Mouse (Mus musculus) layer of hippocampus, adult 2 months (tissue): Measurements from ENCODE around the gene Lpar1. TPM values are rescaled to one million over a fixed set of nuclear protein-coding genes. Genes with fewer than 3 reads are reported as not detected.

Experiments
- DNase-seq, 2 experiments: peaks; one replicate each; pipeline ENCODE4 v3.0.0; 2022; ENCODE audit warnings: low spot score in 2 of 2
- H3K27ac ChIP-seq: fragments of 200-600 bp; 2 replicates; pipeline ENCODE4 v1.8.1; 2022
- H3K4me3 ChIP-seq: fragments of 200-600 bp; 2 replicates; pipeline ENCODE4 v1.8.1; 2022; ENCODE audit warnings: mild to moderate bottlenecking
- CTCF ChIP-seq: fragments of 200-600 bp; conservative IDR thresholded peaks from 2 replicates; pipeline ENCODE4 v1.8.1; 2022; ENCODE audit warnings: antibody characterized with exemption, mild to moderate bottlenecking, moderate library complexity
- total RNA-seq, 2 experiments: library from RNA; stranded (reverse); gene quantifications; 2 replicates each; pipeline ENCODE4 v1.2.3; 2021

Gene Lpar1
- total RNA-seq, 2 experiments from 2014 or later = 15.2 to 17.3 TPM

DNA sequence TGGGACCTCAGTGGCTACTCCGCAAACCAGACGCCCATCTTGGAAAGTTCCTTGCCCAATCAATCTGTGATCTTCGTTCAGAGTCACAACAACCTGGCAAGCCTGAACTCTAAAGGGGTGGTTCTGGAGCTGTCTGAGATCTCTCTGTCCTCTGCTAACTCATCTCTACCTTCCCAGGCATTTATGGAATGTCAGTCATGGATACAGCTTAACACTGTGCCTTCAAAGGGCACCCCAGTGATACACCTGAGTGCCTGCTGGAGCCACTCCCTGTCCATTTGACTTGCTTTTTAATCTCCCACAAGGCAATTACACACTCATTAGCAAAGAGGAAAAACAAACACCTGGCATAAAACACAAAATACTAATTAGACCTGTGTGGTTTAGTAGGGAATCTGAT, 62.0 kb downstream of the Lpar1 start:
- no peak overlapping the region for H3K4me3 ChIP-seq
- no peak overlapping the region for H3K27ac ChIP-seq
- no peak for DNase-seq
- no peak for TF ChIP-seq CTCF

DNA sequence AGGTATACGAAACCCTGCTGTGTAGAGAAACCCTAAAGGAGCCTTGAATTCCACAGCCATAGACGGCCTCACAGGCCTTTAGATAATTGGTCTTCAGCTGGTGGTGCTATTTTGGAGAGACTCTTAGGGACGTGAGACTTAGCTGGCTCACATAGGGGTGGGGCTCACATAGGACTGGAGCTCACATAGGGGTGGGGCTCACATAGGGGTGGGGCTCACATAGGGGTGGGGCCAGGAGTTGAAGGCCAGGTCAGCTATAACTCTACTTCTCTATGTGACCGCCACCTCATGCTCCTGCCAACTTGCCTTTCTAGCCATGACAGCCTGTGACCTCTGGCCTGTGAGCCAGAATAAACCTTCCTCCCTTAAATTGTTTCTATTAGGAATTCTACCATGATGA, 63.3 kb downstream of the Lpar1 start:
- H3K4me3 ChIP-seq = no peak overlapping the region
- no peak for DNase-seq
- TF ChIP-seq CTCF = no peak
- no peak overlapping the region for H3K27ac ChIP-seq

DNA sequence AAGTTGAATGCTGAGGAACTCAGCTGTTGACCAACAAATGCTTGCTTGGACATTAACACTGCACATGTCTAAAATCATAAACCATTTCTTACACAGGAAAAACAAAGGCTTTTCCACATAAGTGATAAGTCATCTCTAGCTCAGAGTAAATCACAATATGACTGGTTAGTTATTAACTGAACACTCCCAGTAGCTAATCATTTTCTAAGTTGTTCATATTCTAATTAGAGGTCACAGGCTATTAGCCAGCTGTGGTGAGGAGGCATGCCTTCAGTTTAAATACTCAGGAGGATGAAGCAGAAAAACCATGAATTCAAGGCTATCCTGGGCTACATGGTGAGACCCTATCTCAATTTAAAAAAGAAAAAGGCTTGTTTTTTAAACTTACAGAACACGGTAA, 75.1 kb downstream of the Lpar1 start:
- no peak for TF ChIP-seq CTCF
- no peak overlapping the region for H3K27ac ChIP-seq
- no peak for DNase-seq
- H3K4me3 ChIP-seq = no peak overlapping the region

GRCm38 (mm10) chr4:58477691-58478090, 76.0 kb downstream of the Lpar1 start:
- Histone ChIP-seq H3K27ac (peak overlapping the region; percentile 43; the same call in 1 of the 2 replicates), H3K4me3 (no peak overlapping the region)
- no peak for TF ChIP-seq CTCF
- peak; percentile 23 to 57 for DNase-seq

DNA sequence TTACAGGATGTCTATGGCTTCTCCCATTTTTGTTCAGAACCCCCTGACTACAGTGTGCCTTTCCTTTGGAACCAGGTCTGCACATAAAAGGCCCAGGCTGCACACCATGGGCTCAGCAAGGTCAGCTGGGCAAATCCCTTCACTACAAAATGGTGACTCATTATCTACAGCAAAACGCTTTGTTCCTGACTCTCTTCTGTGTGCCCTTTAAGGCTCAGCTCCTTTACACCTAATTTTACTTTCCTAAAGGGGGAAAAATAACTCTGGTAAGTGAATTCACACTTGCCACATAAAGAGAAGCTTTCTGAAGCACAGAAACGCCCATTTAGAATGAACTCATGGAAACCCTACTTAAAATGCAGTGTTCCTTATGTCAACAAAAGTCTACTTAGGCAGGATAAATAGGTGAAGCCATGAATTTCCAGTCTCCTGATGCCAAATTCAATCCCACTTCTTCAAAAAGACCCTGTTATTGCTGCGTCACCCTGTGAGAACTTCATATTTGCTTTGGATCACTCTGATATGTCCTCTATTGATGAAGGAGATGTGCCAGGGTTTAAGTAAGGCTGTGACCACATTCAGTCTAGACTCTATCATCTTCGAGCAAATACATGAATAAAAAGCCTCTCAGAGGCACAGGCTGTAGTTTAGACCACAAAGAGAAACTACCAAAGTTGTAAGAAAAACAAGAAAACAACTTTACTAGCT, 82.3 kb downstream of the Lpar1 start:
- no peak for TF ChIP-seq CTCF
- no peak for DNase-seq

DNA sequence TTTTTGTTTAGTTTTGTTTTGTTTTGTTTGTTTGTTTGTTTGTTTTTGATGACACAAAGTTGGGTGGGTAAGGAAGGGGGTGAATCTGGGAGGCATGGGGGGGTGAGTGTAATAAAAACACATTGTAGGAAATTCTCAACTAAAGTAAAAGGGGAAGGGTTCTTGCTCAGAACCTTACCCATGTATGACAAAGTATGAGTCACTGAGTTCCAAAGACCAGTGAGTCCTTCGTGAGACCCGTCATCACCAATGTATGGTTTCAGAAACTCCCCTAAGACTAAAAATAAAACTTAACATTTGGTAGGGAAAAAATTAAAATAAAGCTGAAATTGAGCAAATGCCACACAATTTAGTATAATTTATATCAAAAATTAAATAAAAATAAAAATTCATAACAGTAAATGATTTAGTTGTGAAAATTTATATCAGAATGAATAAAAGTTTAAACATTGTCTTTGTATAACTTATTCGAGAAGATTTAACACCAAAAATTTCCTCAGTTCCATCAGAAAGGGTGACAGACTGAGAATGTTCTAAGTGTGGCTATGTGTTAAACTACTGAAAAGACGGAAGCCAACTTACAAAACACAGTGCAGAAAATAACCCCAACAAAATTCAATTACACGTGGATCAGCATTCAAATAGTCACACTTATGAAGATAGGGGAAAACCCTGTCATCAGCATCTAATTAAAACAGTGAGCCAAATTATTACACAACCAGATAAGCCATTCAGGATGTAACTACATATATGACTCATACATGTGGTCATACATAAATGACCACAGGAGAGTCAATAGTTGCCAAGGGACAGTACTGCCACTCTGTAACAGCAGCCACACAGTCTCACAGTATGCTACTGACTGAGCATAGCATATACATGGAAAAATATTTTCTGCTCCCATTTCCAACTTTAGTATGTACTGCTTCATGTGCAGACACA, 83.8 kb downstream of the Lpar1 start:
- H3K4me3 ChIP-seq = no peak overlapping the region
- no peak overlapping the region for H3K27ac ChIP-seq
- no peak for DNase-seq
- no peak for TF ChIP-seq CTCF

More for the DNA sequence above, 82.3 kb downstream of the Lpar1 start:
- H3K4me3 ChIP-seq = no peak overlapping the region
- no peak overlapping the region for H3K27ac ChIP-seq

- Histone ChIP-seq H3K27ac (no peak overlapping the region), H3K4me3 (no peak overlapping the region)
- TF ChIP-seq CTCF = no peak
- DNase-seq = no peak
These were observed 84.7 kb downstream of the Lpar1 start for GRCm38 (mm10) chr4:58469035-58469434.

GRCm38 (mm10) chr4:58465586-58465985, 88.1 kb downstream of the Lpar1 start:
- TF ChIP-seq CTCF = no peak
- Histone ChIP-seq H3K27ac (no peak overlapping the region), H3K4me3 (no peak overlapping the region)
- no peak for DNase-seq

- peak in 1 of 2 experiments; percentile 13 for DNase-seq
- Histone ChIP-seq H3K27ac (no peak overlapping the region), H3K4me3 (peak overlapping the region; percentile 25)
- TF ChIP-seq CTCF = no peak
These were observed 89.1 kb downstream of the Lpar1 start for GRCm38 (mm10) chr4:58464390-58465164.

- no peak for DNase-seq
- H3K4me3 ChIP-seq = no peak overlapping the region
- no peak overlapping the region for H3K27ac ChIP-seq
- no peak for TF ChIP-seq CTCF
These were observed 90.7 kb downstream of the Lpar1 start for GRCm38 (mm10) chr4:58462990-58463389.

GRCm38 (mm10) chr4:58462586-58462985, 91.1 kb downstream of the Lpar1 start:
- DNase-seq = no peak
- no peak overlapping the region for H3K27ac ChIP-seq
- TF ChIP-seq CTCF = no peak
- no peak overlapping the region for H3K4me3 ChIP-seq

GRCm38 (mm10) chr4:58453334-58453733, 100.4 kb downstream of the Lpar1 start:
- TF ChIP-seq CTCF = no peak
- Histone ChIP-seq H3K4me3 (no peak overlapping the region), H3K27ac (no peak overlapping the region)
- DNase-seq = no peak

GRCm38 (mm10) chr4:58448825-58449224, 104.9 kb downstream of the Lpar1 start:
- Histone ChIP-seq H3K27ac (no peak overlapping the region), H3K4me3 (no peak overlapping the region)
- TF ChIP-seq CTCF = no peak
- DNase-seq = no peak
